Mouse (Mus musculus) liver, embryonic 11.5 days (tissue): ENCODE measurements around the gene Hist1h2an. TPM values are rescaled to one million over a fixed set of nuclear protein-coding genes. Genes with fewer than 3 reads are reported as not detected.
A peak's percentile ranks its signal among the peaks of the same experiment; 100 is the strongest.
"Not testable (repeated sequence)": the region's sequence is repeated elsewhere in the genome, so short reads cannot be mapped to it uniquely, and the experiment has no call there.

ENCODE experiments used
- ATAC-seq: fragments of 200-750 bp; cut with Nextera tagmentation; replicated peaks from 2 replicates; pipeline ENCODE4 v1.8.0; 2017; ENCODE audit warnings: moderate number of reproducible peaks, mild to moderate bottlenecking, moderate TSS enrichment, moderate library complexity; ENCODE audit not compliant: low FRiP score
- DNase-seq: peaks from one replicate; pipeline ENCODE4 v3.0.0-alpha.2; 2017; ENCODE audit warnings: low spot score
- H3K27ac ChIP-seq: fragments of 300-500 bp; sonication (generic); 2 replicates; pipeline ENCODE4 v1.5.1; 2014; ENCODE audit warnings: mild to moderate bottlenecking, low read depth, low read length, control low read depth
- H3K27me3 ChIP-seq: fragments of 300-500 bp; sonication (generic); replicated peaks from 2 replicates; pipeline ENCODE4 v1.6.1; 2014; ENCODE audit warnings: low read length, mixed read lengths; ENCODE audit not compliant: control insufficient read depth, insufficient read depth
- H3K36me3 ChIP-seq: fragments of 300-500 bp; sonication (generic); 2 replicates; pipeline ENCODE4 v1.6.1; 2014; ENCODE audit warnings: mild to moderate bottlenecking, low read length, moderate library complexity, mixed read lengths; ENCODE audit not compliant: control insufficient read depth, insufficient read depth
- H3K4me1 ChIP-seq: fragments of 300-500 bp; sonication (generic); replicated peaks from 2 replicates; pipeline ENCODE4 v1.6.1; 2014; ENCODE audit warnings: low read length, mixed read lengths; ENCODE audit not compliant: control insufficient read depth, insufficient read depth
- H3K4me2 ChIP-seq: fragments of 300-500 bp; sonication (generic); 2 replicates; pipeline ENCODE4 v1.6.1; 2014; ENCODE audit warnings: mild to moderate bottlenecking, control low read depth, moderate library complexity
- H3K4me3 ChIP-seq: fragments of 300-500 bp; sonication (generic); 2 replicates; pipeline ENCODE4 v1.5.1; 2014; ENCODE audit warnings: low read depth, low read length, control low read depth
- H3K9ac ChIP-seq: fragments of 300-500 bp; sonication (generic); 2 replicates; pipeline ENCODE4 v1.6.1; 2014; ENCODE audit warnings: low read depth, low read length, control low read depth
- H3K9me3 ChIP-seq: fragments of 300-500 bp; sonication (generic); 2 replicates; pipeline ENCODE4 v1.6.1; 2016; ENCODE audit warnings: low read length, inconsistent platforms, mixed read lengths; ENCODE audit not compliant: control insufficient read depth
- WGBS: fragments of 180-500 bp; shearing (Covaris S2); extraction: QIAGEN DNeasy Blood & Tissue Kit; methylation state at CpG from one replicate; pipeline ENCODE4 v1.1.7; 2014; 5-methylcytosine and 5-hydroxymethylcytosine counted together
- polyA plus RNA-seq: library from polyadenylated mRNA; unstranded; fragments of >200 nt; fragmentation: Nextera tagmentation; extraction: Ambion mirVana; gene quantifications from 2 replicates; pipeline ENCODE4 v1.2.1, GENCODE M21; 2014

Hist1h2an gene
- 5.8 and 12.6 TPM in 2 replicates for polyA plus RNA-seq

DNA sequence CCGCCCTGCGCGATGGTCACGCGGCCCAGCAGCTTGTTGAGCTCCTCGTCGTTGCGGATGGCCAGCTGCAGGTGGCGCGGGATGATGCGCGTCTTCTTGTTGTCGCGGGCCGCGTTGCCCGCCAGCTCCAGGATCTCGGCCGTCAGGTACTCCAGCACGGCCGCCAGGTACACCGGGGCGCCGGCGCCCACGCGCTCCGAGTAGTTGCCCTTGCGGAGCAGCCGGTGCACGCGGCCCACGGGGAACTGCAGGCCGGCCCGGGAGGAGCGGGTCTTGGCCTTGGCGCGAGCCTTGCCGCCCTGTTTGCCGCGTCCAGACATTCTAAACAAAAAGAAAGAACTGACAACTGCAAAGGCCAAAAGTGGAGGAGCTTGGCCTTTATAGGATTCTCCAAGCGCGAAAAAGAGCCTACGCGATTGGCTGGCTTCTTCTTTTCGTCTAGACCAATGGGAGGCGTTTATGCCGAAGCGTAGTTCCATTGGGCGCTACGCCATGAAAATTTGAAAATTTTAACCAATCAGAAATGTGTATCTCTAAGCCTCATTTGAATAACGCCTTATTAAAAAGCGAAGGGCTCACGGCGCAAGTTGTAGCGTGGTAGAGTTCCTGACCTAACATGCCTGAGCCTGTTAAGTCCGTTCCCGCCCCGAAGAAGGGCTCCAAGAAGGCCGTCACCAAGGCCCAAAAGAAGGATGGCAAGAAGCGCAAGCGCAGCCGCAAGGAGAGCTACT is at the start of gene Hist1h2an, which contains the start of gene Hist1h2bp:
Gene Hist1h2an (minus strand): TSS at position 320 of the 731 bp plus-strand sequence.
Gene Hist1h2bp (plus strand): TSS at position 563 of the 731 bp plus-strand sequence.
- under 1% methylated on average over 34 of the region's 63 CpGs for WGBS
- Histone ChIP-seq H3K4me1 (peaks cover 24% of the 10 kb centered on the region), H3K27ac (peak within 1 kb of the TSS; percentile 96), H3K4me2 (peak within 1 kb of the TSS; percentile 66), H3K9ac (peak within 1 kb of the TSS; percentile 73), H3K4me3 (peak within 1 kb of the TSS; percentile 41)
- not testable (repeated sequence) for H3K36me3 ChIP-seq, H3K27me3 ChIP-seq, H3K9me3 ChIP-seq
- peak; percentile 86 for ATAC-seq
- peak; percentile 82 for DNase-seq

GRCm38 (mm10) chr13:21833461-21833860 is 46.4 kb upstream of the Hist1h2an start, which contains the start of the genes Hist1h2ap and Hist1h2br:
Hist1h2ap (minus strand) TSS chr13:21833507.
Hist1h2br (plus strand) TSS chr13:21833743.
- H3K27ac ChIP-seq, H3K9ac ChIP-seq: not testable (repeated sequence)
- WGBS, result no CpG with 5 or more reads among the region's 24 CpGs

GRCm38 (mm10) chr13:21831418-21832394 is 44.7 kb upstream of the Hist1h2an start, which contains the start of gene Hist1h4n:
Hist1h4n (minus strand) TSS chr13:21832196.
- H3K4me2 ChIP-seq, DNase-seq, H3K36me3 ChIP-seq, H3K4me3 ChIP-seq, H3K4me1 ChIP-seq, H3K9ac ChIP-seq, H3K9me3 ChIP-seq, H3K27me3 ChIP-seq: not testable (repeated sequence)
- 0% methylated on average over 24 of the region's 58 CpGs for whole genome bisulfite sequencing
- peak within 1 kb of the TSS; percentile 70; the same call in 1 of the 2 replicates for H3K27ac ChIP-seq
- peak; percentile 80 for ATAC-seq

More at GRCm38 (mm10) chr13:21833461-21833860, 46.4 kb upstream of the Hist1h2an start, which contains the start of the genes Hist1h2ap and Hist1h2br:
- H3K4me1 ChIP-seq, H3K4me3 ChIP-seq, H3K9me3 ChIP-seq, H3K4me2 ChIP-seq, DNase-seq, H3K36me3 ChIP-seq, H3K27me3 ChIP-seq: not testable (repeated sequence)
- peak; percentile 83 for ATAC-seq

DNA sequence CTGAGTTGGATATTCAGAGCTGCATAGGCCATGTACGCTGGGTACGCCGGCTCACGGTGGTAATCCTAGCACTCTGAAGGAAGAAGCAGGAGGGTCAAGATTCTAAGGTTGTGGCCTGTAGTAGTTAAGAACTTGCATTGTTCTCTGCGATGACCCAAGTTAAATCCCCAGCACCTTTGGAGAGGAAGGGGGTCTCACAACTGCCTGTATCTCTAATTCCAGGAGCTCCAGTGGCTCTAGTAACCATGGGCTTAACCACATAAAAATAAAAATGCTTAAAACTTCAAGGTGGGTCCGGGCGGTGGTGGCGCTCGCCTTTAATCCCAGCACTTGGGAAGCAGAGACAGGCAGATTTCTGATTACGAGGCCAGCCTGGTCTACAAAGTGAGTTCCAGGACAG is 43.3 kb upstream of the Hist1h2an start:
- no peaks in the 10 kb centered on the region for H3K9me3 ChIP-seq
- H3K27me3 ChIP-seq, result no peaks in the 10 kb centered on the region
- no peak overlapping the region for H3K9ac ChIP-seq
- H3K36me3 ChIP-seq, result no peaks in the 10 kb centered on the region
- peak overlapping the region; percentile 57 for H3K27ac ChIP-seq
- H3K4me3 ChIP-seq, result 0 out of 2 replicates have a peak overlapping the region, but pooled peaks have one; percentile 14
- H3K4me1 ChIP-seq, result no peaks in the 10 kb centered on the region
- 79% methylated on average over 10 of the region's 10 CpGs for WGBS
- peak overlapping the region; percentile 26 for H3K4me2 ChIP-seq
- ATAC-seq (no peak), DNase-seq (peak; percentile 34)

DNA sequence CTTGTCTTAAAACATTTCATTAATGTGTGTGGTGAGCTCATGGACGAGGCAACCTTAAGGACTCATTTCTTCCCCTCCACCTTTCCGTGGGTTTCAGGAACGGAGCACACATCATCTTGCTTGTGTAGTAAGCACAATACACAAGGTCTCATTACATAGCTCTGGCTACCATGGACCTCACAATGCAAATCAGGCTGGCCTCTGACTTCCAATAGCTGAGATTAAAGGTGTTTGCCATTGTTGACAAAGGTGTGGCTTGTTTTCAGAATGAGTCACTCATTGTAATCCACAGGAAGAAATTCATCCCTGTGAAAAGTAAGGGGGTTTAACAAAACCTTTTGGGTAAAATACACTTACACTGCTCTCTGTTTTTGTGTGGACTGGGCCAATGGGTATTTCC is 41.5 kb upstream of the Hist1h2an start:
- no peak overlapping the region for H3K27ac ChIP-seq
- no peaks in the 10 kb centered on the region for H3K36me3 ChIP-seq
- ATAC-seq, result no peak
- 73% methylated on average over 3 of the region's 3 CpGs for WGBS
- no peaks in the 10 kb centered on the region for H3K27me3 ChIP-seq
- no peaks in the 10 kb centered on the region for H3K9me3 ChIP-seq
- no peaks in the 10 kb centered on the region for H3K4me1 ChIP-seq
- H3K4me3 ChIP-seq, result no peak overlapping the region
- DNase-seq, result no peak
- H3K4me2 ChIP-seq, result no peak overlapping the region
- no peak overlapping the region for H3K9ac ChIP-seq

DNA sequence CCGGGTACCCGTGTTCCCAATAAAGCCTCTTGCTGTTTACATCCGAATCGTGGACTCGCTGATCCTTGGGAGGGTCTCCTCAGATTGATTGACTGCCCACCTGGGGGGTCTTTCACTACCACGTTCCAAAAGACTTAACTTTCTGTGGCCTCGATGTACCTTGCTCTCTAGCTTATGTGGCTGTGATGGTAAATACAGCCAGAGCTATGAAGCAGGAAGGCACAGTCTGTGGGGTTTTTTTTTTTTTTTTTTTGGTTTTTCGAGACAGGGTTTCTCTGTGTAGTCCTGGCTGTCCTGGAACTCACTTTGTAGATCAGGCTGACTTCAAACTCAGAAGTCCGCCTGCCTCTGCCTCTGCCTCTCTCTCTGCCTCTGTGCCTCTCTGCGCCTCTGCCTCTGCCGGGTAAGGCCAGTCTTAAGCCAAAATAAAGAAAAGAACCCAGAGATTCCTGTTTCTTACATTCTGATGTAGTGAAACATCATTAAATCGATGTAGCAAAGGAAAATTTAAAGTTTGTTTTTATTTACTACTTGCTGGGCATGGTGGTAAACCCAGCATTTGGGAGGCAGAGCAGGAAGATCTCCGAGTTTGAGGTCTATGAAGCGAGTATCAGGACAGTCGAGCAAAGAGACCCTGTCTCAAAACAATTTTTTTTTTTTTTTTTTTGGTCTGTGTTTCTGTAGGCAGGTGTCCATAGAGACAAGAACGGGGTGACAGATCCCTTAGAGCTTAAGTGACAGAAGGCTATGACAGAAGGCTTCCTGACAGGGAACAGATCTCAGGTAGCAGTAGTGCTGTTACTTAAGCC is 33.3 kb upstream of the Hist1h2an start:
- H3K36me3 ChIP-seq, H3K4me3 ChIP-seq, H3K9ac ChIP-seq, H3K27ac ChIP-seq, H3K27me3 ChIP-seq, H3K4me1 ChIP-seq, DNase-seq, H3K9me3 ChIP-seq, H3K4me2 ChIP-seq: not testable (repeated sequence)
- peak; percentile 49 for ATAC-seq
- WGBS, result 79% methylated on average over 6 of the region's 16 CpGs

GRCm38 (mm10) chr13:21812092-21812491 is 25.1 kb upstream of the Hist1h2an start:
- H3K4me3 ChIP-seq, H3K9me3 ChIP-seq, H3K27me3 ChIP-seq, H3K9ac ChIP-seq, H3K36me3 ChIP-seq, H3K4me1 ChIP-seq, DNase-seq: not testable (repeated sequence)
- ATAC-seq, result peak; percentile 70
- under 1% methylated on average over 12 of the region's 14 CpGs for WGBS
- Histone ChIP-seq H3K4me2 (peak overlapping the region; percentile 38; the same call in 1 of the 2 replicates), H3K27ac (peak overlapping the region; percentile 74)

DNA sequence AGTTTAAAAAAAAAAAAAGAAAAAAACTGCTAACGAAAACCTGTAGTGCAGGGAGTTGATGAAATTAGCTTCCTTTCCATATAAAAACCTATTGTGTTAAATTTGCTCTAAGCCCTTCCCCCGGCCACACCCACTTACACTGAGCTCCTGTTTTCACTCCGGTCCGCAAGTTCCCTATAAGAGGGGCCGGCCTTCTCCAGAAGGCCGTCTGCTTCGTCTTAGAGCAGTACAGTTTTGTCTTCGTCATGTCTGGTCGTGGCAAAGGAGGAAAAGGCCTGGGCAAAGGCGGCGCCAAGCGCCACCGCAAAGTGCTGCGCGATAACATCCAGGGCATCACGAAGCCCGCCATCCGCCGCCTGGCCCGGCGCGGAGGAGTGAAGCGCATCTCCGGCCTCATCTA is 24.5 kb upstream of the Hist1h2an start, which contains the start of gene Hist1h4m:
Gene Hist1h4m (plus strand): TSS at position 208 of the 400 bp plus-strand sequence.
- peak; percentile 56 for ATAC-seq
- peak within 1 kb of the TSS; percentile 38; the same call in 1 of the 2 replicates for H3K4me2 ChIP-seq
- not testable (repeated sequence) for H3K27me3 ChIP-seq, DNase-seq, H3K4me1 ChIP-seq, H3K4me3 ChIP-seq, H3K36me3 ChIP-seq, H3K9me3 ChIP-seq, H3K9ac ChIP-seq
- no CpG with 5 or more reads among the region's 24 CpGs for WGBS
- peak within 1 kb of the TSS; percentile 74 for H3K27ac ChIP-seq
